Mouse (Mus musculus): ENCODE measurements at regions not wholly inside any gene's neighbourhood (a gene's known extent, or its start where the extent isn't known, plus 50 kb on each side); places are given as distances from the start of the nearest gene placed in this dataset.

GRCm38 (mm10) chr15:97188545-97188944 is 58.4 kb upstream of the Pced1b start:
- DNase-seq (ENCODE audit: low spot score): no peak

- no peak for DNase-seq (ENCODE audit: low spot score)
Observed at GRCm38 (mm10) chr15:97187831-97188230, 59.1 kb upstream of the Pced1b start.

GRCm38 (mm10) chr15:97186034-97186433 is 60.9 kb upstream of the Pced1b start:
- DNase-seq (ENCODE audit: low spot score): no peak

- no peak for DNase-seq (ENCODE audit: low spot score)
Observed at GRCm38 (mm10) chr15:97182617-97183038, 64.3 kb upstream of the Pced1b start.

- DNase-seq (ENCODE audit: low spot score): no peak
Observed at GRCm38 (mm10) chr15:97180970-97181669, 65.8 kb upstream of the Pced1b start.

GRCm38 (mm10) chr15:97178286-97178685 is 68.6 kb upstream of the Pced1b start:
- no peak for DNase-seq (ENCODE audit: low spot score)

- no peak for DNase-seq (ENCODE audit: low spot score)
Observed at GRCm38 (mm10) chr15:97177806-97178205, 69.1 kb upstream of the Pced1b start.

GRCm38 (mm10) chr15:97174989-97175388 is 71.9 kb upstream of the Pced1b start:
- no peak for DNase-seq (ENCODE audit: low spot score)

- DNase-seq (ENCODE audit: low spot score): no peak
Observed at GRCm38 (mm10) chr15:97173233-97173632, 73.7 kb upstream of the Pced1b start.

GRCm38 (mm10) chr15:97170074-97170473 is 76.8 kb upstream of the Pced1b start:
- DNase-seq (ENCODE audit: low spot score): no peak

GRCm38 (mm10) chr15:97169381-97169780 is 77.5 kb upstream of the Pced1b start:
- DNase-seq (ENCODE audit: low spot score): no peak

GRCm38 (mm10) chr15:97167116-97167515 is 79.8 kb upstream of the Pced1b start:
- DNase-seq (ENCODE audit: low spot score): no peak

- no peak for DNase-seq (ENCODE audit: low spot score)
Observed at GRCm38 (mm10) chr15:97164616-97165015, 82.3 kb upstream of the Pced1b start.

GRCm38 (mm10) chr15:97163971-97164370 is 82.9 kb upstream of the Pced1b start:
- no peak for DNase-seq (ENCODE audit: low spot score)

- DNase-seq (ENCODE audit: low spot score): no peak
Observed at GRCm38 (mm10) chr15:97163090-97163489, 83.8 kb upstream of the Pced1b start.

GRCm38 (mm10) chr15:97162305-97162704 is 84.6 kb upstream of the Pced1b start:
- no peak for DNase-seq (ENCODE audit: low spot score)

- no peak for DNase-seq (ENCODE audit: low spot score)
Observed at GRCm38 (mm10) chr15:97161530-97161929, 85.4 kb upstream of the Pced1b start.

- DNase-seq (ENCODE audit: low spot score): no peak
Observed at GRCm38 (mm10) chr15:97152354-97152753, 94.6 kb upstream of the Pced1b start.

GRCm38 (mm10) chr15:97151793-97152192 is 95.1 kb upstream of the Pced1b start:
- no peak for DNase-seq (ENCODE audit: low spot score)

GRCm38 (mm10) chr15:97150983-97151735 is 95.4 kb upstream of the Slc38a4 start:
- DNase-seq (ENCODE audit: low spot score): no peak

GRCm38 (mm10) chr15:97141958-97142357 is 86.2 kb upstream of the Slc38a4 start:
- no peak for DNase-seq (ENCODE audit: low spot score)

- DNase-seq (ENCODE audit: low spot score): no peak
Observed at GRCm38 (mm10) chr15:97138265-97138664, 82.5 kb upstream of the Slc38a4 start.

GRCm38 (mm10) chr15:97135291-97135690 is 79.5 kb upstream of the Slc38a4 start:
- peak; percentile 44 for DNase-seq (ENCODE audit: low spot score)

- no peak for DNase-seq (ENCODE audit: low spot score)
Observed at GRCm38 (mm10) chr15:97127771-97128170, 72.0 kb upstream of the Slc38a4 start.
